Mouse (Mus musculus): Measurements from ENCODE around the gene Slc5a4a.

DNA sequence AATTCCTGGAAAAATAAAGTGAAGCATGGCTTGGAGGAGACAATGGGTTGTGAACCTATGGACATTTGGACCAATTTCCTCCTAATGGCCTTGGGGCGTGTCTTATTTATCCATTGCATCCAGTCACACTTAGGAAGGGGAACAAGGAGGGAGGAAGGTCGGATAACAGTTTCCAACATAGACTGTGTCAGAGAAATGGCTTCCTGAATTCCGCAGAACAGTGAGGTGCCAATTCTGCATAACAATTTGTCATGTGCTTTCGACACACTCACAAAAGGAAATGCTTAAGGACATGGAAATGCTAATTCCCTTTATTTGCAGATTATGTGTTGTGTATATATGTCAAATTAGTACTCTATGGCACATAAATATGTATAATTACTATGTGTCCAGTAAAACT, 38.0 kb downstream of the Slc5a4a start:
- TF ChIP-seq TAL1 (IDR thresholded peaks at IDR 0.05; ENCODE audit: low read length) (no peak), GATA1 (IDR thresholded peaks at IDR 0.05; ENCODE audit: low read length) (no peak)

Measured in erythroblast, embryonic 14.5 days (primary cell).